Mouse (Mus musculus) adrenal gland, postnatal 36 days (tissue): ENCODE measurements at regions not wholly inside any gene's neighbourhood (a gene's known extent, or its start where the extent isn't known, plus 50 kb on each side); places are given as distances from the start of the nearest gene placed in this dataset. TPM values are rescaled to one million over a fixed set of nuclear protein-coding genes. Genes with fewer than 3 reads are reported as not detected.
A peak's percentile ranks its signal among the peaks of the same experiment; 100 is the strongest.

Experiments
- DNase-seq, 2 experiments: peaks; one replicate each; pipeline ENCODE4 v3.0.0; 2021; ENCODE audit warnings: mixed read lengths in 1 of 2
- microRNA-seq: library from miRNA; unstranded; fragments of <30 nt; microRNA quantifications from one replicate; pipeline ENCODE4 v1.2.0, GENCODE M21; 2021

DNA sequence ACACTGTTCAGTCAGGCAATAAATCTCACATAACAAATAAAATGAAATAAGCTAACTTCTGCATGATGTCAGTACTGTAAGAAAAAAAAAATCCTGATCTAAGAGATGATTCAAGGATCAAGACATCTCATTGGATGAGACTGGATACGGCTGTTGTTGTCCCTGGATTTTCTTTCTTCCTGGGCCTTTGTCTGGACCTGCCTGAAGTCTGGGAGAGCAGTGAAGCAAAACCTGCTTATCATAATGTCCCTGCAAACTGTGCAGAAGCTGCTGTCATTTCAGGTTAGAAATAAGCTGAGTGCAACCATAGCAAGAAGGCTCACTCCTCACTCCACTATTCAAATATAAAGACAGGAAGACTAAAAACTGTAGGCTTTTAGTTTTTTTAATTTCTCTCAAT, 178.0 kb upstream of the Steap4 start:
- no peak for DNase-seq

DNA sequence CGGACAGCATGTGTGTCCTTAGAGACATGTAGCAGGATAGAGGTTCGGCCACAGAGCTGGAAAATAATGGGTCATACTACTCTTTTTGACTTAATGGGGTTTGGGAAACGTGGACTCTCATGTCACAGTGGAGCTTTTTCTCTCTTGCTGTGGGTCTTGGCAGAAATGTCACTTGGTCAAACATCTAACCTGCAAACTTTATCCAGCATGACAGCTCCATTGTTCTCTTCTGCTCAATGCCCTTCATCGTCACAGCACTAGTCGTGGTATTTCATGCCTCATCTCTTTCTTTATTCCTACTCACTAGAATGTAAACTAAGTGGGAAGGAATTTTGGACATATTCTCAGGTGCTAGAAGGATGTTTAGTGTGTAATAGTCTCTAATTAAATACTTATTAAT, 171.9 kb upstream of the Steap4 start:
- DNase-seq = no peak

DNA sequence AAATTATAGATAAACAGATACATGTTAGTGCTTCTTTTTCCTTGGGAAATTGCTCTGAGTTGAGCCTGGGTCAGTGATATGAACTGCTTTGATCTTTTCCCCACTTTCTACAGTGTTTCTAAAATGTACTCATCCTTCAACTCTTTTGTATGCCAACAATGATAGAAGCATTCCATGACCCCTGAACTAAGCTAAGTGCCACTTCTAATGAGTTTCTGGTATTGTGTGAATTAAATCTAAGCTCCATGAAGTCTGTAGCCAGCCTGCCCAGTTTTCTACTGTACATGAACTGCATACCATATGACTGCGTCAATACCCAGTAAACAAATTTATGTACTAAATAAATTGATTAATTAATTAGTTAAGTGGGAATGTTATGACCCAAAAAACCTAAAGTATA, 171.1 kb upstream of the Steap4 start:
- no peak for DNase-seq

DNA sequence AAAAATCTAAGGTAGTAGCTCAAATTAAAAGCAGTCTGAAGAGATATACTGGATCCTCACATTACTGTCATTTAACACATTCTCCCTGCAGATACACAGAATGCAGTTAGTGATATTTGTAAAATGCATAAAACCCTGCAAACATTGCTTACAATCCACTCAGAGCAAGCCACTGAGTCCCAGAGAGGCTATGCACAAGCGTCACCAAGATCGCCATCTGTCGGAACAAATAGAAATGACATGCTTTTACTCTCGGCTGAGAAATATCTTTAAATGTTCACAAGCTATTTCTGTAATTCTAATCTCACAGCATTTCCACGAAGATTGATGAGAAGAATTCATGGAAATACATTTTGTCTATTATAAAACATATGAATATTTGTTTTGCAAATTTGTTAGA, 139.7 kb upstream of the Steap4 start:
- DNase-seq = no peak

DNA sequence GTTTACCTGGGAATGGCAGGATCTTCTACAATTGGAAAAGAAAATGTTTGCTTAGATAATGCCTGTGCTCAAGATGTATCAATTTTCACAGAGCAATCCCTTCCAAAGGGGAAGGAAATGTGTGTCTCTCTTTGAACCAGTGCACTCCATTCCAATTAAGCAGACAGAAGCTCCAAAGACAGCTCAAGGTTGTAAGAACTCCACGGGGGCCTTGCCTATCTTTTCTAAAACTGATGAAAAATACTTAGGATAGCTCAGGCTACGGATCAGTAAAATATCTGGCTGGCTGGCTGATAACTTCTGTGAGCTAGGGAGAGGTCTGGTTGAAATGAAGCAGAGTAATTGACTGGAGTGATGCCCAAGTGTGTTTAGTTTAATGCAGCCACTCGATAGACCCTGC, 138.6 kb upstream of the Steap4 start:
- no peak for DNase-seq

DNA sequence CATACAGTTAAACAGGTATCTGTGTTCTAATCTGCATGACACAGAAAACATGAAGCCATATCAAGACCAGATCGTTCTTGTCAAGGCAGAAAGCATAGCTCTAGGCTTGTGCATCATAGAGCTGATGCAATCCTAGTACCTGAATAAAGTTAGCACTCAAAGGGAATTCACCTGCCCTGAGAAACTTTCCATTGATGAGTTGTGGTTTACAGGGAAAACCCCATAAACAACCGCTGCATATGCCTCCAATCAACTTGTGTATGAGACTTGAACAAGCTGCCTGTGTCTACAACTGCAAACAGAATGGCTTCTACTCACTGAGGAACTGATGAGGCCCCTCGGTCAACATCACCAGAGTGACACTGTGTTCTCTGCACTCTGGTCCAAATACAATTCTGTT, 130.6 kb upstream of the Steap4 start:
- no peak for DNase-seq

DNA sequence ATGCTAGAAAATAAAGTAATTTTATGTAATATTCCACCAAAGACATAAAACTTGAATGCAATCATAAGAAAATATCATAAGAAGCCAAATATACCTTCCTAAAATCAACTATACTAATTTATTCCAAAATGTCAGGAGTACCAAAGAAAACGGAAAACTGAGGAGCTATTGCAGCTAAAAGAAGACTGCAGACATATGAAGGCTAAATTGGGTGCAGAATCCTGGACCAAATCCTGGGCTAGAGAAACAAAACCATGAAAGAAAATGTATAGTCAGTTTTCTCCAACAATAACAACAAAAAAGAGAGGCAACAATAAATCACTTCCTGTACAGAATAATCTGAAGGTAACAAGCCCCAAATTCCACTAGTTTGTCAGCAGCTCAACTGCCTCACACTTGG, 126.4 kb upstream of the Steap4 start:
- DNase-seq = no peak

DNA sequence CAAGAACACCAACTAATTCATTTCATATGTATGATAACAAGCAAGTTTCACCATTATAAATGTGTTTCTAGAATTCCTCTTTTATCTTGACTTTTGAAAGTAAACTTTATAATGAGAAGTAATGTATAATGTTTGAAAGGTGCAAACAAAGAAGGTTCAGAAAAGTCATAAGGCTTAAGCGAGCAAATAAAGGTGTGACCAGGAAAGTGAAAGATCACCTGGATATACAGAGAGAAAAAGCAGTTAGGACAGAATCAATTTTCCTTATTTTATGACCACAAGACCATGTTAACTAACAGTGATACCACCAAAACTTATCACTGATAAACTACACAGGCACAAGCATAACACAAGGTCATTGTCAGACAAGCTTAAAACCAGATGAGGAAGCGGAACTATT, 97.2 kb upstream of the Steap4 start:
- no peak for DNase-seq

DNA sequence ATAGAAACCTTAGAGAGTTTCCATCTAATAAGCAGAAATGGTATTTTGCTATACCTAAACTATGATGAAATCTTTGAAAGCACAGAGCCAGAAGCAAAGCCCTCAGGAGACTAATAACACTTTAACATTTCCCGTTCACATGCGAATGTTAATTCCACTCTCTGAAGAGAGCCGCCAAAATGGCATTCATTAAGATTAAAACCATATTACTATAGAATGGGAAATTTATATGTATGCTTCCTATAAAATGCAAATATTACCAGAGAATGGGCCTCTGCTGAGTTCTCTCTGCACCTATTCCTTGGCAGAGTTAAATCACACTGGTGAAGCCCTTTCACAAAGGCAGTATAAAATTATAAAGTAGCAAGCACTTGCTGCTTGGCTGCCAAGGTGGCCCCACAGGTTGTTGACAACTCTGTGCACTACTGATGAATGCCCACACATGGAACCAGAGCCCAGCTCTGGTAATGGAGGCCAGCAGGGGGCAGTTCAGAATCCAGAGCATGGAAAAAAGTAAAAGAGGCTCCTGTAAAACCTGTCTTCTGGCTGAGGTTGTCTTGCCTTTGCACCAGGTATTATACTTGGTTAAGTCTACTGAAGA, 94.1 kb upstream of the Steap4 start:
- no peak for DNase-seq

DNA sequence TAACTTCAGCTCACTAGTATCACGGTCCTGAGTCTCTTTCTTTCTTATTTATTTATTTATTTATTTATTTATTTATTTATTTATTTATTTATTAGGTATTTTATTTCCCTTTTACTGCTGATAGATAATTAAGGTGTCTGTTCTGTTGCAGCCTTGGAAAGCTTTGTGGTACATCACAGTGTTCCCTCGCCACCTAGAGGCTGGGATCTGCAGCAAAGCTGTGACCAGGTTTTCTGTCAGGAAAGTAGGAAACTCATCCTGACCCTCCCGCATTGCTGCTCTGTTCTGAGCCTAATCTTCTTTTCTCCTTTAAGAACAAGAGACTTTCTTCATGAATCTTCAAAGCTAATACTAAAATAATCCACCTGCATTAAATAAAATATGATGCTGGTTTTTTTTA, 60.7 kb upstream of the Steap4 start:
- peak in 1 of 2 experiments; percentile 16 for DNase-seq

Small RNA genes in the stretch of these regions (microRNA-seq; reads per million reads assigned to microRNA genes)
- gene Gm22196 = not detected
